Mouse (Mus musculus) lung, postnatal 0 days (tissue): Measurements from ENCODE around the gene 1700003F12Rik.

Experiments used
- CTCF ChIP-seq: IDR thresholded peaks from 2 replicates; pipeline ENCODE4 v1.5.1; 2016; ENCODE audit warnings: antibody characterized with exemption, mild to moderate bottlenecking
- EP300 ChIP-seq: IDR thresholded peaks from 2 replicates; pipeline ENCODE4 v1.6.1; 2016; ENCODE audit warnings: antibody characterized with exemption, mild to moderate bottlenecking, control low read depth

DNA sequence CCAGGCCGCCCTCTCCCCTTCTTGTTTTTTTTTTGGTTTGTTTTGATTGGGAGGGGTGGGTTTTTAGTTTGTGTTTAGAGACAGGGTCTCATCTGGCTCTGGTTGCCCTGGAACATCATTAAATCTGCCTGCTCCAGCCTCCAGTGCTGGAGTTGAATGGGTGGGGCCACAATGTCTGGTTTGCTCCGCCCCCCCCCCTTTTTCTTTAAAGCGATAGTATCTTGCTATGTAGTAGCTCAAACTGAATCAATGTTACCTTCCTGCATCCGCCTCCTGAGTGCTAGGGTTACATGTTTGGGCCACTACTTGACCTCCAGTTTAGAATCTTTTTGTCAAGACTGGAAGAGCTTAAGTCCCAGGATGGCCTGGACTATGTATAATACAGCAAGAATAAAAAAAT, 24.4 kb downstream of the 1700003F12Rik start:
- TF ChIP-seq CTCF (no peak), EP300 (no peak)
